Mouse (Mus musculus): ENCODE data around the gene Dennd1a.
"Not testable (repeated sequence)": the region's sequence is repeated elsewhere in the genome, so short reads cannot be mapped to it uniquely, and the experiment has no call there.

Gene Dennd1a

DNA sequence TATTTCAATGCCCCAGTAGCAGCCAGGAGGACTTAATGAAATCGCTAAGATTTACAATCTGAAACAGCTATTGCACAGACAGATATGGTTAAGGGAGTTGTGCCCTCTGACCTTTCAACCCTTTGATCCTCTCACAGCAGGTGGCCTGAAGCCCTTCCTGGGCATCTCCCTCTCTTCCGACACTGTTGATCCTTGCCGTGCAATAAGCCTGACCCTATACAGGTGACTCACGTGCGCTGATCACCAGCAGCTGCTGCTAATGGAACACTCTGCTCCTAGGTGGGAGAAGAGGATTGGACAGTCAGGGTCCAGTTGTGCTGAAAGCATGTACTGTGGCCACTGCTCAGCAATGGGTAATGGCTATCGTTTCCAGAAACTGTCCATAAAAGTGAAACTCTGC, 314.6 kb downstream of the Dennd1a start:
- no peak for DNase-seq (ENCODE audit: low read depth, low spot score)

DNA sequence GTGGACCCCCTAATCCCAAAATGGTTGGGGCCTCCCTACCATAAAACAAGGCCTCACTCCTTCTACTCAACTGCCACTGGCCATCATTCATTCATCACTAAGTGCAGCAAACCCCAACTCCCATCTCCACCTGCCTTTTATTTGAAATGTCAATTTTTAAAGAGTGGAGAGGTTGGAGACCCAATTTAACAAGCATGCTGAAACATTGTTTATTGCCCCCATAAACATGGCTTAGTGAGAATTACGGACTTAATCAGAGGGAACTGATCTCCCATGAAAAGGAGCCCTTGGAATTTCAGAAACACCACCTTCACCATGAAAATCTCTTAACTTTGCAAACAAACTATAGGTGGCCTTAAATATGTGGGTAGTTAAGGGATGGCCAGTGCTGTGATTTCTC, 315.5 kb downstream of the Dennd1a start:
- no peak for DNase-seq (ENCODE audit: low read depth, low spot score)

DNA sequence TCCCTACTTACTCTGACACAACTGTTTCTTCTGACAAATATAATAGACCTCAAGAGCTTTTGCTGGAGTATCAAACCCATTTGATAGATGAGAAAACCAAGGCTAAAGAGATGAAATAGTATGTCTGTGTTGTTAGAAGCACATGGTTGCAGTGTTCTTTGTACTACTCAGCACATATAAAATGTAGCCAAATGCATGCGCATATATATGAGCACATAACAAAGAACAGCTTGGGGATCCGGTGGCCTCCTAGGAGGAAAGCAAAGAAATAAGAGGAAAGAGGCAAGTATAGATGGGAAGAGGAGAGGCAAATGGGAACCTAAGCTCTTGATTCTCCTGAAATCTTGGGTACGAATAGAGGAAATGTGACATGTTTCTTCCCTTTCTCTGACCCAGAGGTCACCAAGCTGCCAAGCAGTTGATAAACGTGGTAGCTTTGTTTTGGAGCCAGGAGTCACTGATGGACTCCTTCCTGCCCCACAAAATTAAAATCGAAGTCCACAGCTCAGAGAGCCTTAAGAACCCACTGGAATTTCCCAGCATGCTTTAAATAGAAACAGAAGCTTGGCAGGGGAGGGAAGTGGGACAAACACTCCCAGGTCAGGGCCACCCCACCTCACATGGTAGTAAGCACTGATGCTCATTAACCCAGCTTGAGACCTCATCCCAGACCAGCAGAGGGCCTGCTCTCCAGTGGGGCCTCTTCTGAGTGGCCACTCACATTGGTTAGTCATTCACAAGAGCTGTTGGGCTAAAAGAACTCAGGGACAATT, 317.3 kb downstream of the Dennd1a start:
- no peak for DNase-seq (ENCODE audit: low read depth, low spot score)

DNA sequence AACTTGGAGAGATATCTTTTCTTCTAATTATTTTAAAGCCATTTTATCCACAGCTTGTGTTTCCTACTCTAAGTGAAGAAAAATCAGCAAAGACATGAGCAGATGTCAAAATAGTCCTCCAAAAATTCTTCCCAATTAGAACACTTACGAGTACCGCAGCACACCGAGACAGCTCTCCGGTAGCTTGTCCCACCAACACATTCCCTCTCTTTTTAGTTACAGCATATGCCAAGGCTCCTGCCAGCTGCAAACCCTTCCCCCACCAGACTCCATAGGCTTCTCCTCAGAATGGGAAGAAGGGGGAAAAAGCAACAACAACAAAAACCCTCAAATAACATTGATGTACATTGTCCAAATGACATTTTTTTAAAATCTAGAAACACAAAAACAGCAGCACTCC, 322.7 kb downstream of the Dennd1a start:
- no peak for DNase-seq (ENCODE audit: low read depth, low spot score)

DNA sequence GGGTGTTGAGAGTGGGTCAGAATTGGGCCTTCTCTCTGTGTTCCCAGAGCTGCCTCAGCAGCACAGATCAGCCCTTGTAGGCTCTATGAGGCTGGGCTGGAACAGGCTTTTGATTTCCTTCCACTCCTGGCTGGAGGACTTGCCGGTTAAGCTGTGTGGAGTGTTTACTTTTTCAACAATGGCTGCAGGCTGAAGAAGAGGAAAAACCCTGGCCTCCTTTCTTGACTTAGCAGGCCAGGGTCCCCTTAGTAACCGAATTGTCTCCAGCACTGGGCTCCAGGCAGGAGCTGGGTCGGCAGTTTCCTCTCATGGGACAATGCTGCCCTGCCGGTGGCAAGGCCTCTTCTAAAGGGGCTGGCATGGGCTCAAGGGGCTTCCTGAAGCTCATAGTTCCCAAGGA, 323.8 kb downstream of the Dennd1a start:
- DNase-seq (ENCODE audit: low read depth, low spot score): no peak

DNA sequence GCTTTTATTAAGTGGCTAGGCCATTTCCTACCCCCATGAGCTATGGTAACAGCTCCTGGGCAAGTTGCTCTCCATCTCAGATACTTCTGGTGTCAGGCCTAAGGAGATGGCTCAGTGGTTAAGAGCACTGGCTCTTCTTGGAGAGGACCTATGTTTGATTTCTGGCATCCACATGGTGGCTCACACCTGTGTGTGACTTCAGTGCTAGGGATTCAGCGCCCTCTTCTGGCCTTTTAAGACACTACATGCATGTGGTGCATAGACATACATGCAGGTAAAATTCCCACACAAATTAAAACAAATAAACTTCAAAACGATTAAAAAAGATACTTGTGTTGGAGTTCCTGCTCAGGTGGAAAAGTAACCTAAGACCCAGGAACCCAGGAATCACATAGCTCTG, 338.8 kb downstream of the Dennd1a start:
- DNase-seq (ENCODE audit: low read depth, low spot score): no peak

DNA sequence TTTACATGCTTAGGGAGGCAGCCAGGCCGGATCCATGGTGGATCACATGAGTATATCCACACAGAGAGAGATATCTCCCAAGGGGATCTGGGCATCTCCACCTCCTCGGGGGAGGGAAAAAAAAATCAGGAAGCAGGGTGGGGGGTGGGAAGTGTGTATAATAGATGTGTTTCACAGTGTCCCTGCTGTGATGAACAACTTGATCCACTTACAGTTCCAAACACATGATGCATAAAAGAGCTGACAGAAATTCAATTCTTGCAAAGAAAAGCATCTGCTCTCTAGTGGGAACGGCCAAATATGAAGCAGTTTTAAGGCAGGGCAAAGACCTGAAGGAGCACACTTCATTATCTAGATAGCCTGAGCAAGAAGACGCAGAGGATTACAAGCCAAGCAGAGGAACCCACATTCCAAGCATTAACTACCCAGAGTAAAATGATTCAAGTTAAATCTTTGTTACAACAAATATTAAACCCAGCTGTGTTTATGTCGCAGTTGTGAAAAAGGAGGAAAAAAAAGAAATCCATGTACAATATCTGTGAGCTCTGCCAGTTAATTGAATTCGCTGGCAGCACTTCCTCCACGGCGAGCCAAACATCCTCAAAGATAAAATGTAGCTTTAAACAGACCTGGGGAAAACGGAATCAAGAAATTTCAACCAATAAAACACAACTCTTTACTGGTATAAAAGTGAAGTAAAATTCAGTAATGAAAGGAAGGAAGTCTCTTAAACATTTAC, 341.4 kb downstream of the Dennd1a start:
- no peak for DNase-seq (ENCODE audit: low read depth, low spot score)

DNA sequence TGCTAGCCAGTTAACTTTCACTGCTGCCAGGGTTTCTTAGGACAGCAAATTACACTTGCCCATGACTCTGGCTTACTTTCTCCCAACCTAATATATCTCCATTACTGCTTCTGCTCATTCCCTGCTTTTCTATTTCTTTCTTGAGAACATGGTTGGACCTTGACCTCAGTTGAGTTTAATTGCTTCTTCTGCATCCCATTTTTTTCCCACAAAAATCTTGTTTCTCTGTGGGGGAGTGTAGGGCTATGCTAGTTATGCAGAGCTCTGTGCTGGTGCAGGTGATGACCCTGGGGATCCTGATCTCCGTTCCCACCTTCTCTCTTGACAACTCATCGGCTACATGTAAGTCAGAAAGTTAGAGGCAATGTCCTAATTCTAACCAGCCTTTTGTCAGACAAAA, 344.3 kb downstream of the Dennd1a start:
- no peak for DNase-seq (ENCODE audit: low read depth, low spot score)

DNA sequence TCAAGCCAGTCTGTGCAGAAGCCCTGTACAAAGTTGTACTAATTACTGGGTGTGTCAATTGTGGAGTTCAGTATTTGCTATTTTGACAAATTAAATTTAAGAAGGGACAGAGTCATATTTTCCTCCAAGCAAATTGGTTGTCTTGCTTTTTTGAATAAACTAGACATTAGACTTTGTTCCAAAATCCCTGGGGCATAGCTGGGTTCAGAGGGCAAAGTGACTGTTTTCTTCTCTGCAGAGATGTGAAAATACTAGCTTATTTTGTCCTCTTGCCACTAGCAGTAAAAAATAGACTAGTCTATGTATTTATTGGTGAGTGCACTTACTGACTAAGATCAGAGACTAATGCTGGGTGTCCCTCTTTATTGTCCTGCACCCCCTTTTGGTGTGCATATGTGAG, 345.4 kb downstream of the Dennd1a start:
- no peak for DNase-seq (ENCODE audit: low read depth, low spot score)

DNA sequence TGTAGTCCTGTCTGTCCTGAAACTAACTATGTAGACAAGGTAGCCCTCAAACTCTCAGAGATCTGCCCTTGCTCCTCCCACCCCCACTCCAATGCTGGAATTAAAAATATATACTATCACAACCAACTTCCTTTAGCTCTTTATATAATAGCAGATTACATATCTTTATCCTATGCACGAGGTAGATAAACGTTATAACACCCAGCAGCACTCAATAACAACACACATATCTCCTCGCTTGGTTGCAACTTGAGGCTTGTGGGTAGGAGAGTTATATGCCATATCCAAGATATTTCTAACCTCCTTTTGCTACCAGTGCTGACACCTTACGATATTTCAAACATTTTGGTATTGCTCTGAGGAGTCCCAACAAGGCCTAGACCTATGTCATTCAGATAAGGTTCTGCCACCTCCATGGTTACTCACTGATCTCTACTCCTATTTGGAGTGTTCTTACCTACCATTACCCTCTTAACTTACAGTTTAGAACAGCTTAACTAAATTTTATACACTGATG, 346.3 kb downstream of the Dennd1a start:
- no peak for DNase-seq (ENCODE audit: low read depth, low spot score)

DNA sequence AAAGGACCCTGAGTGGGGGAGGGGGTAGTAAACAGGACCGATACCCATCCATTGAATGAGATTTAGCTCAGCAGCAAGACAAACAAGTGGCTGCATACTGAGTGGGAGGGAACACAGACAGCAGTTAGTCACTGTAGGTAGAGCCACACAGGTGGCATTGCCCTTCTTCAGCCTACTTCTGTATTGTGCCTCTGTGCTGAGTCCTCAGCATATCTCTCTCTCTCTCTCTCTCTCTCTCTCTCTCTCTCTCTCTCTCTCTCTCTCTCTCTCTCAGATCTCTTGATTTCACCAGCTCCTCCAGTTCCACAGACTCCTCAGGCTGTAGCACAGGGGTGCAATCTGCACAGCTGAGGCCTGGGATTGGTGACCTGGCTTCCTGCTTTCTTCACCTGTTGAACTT, 347.2 kb downstream of the Dennd1a start:
- no peak for DNase-seq (ENCODE audit: low read depth, low spot score)

DNA sequence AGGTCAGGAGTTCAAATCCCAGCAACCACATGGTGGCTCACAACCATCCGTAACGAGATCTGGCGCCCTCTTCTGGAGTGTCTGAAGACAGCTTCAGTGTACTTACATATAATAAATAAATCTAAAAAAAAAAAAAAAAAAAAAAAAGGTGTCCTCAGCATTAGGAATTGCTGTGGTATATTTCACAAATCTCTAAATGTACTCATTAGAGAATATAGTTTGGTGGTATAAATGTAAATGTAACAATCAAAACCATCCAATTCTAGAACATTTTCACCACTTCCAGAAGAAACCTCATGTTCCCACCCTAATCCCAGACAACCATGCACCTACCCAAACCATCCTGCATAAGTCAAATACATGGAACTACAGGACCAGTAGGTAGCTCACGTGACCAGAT, 350.3 kb downstream of the Dennd1a start:
- DNase-seq (ENCODE audit: low read depth, low spot score): not testable (repeated sequence)

DNA sequence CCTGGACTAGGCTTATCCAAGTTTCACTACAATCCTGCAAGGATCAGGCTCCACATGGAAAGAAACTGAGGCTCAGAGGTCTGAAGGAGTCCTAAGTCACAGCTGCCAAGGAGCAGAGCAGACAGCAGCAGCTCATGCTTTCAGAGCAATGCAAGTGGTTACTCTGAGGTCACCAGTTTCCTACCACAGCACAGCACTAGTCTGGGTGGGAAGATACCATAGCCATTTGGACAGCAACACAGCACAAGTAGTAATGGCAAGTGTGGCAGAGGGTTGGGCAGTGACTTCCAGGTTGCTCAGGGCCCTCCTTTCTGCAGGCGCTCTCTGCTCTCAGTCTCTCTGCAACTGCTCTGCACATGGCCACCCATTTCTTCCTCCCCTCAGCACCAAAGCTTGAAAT, 354.9 kb downstream of the Dennd1a start:
- DNase-seq (ENCODE audit: low read depth, low spot score): no peak

DNA sequence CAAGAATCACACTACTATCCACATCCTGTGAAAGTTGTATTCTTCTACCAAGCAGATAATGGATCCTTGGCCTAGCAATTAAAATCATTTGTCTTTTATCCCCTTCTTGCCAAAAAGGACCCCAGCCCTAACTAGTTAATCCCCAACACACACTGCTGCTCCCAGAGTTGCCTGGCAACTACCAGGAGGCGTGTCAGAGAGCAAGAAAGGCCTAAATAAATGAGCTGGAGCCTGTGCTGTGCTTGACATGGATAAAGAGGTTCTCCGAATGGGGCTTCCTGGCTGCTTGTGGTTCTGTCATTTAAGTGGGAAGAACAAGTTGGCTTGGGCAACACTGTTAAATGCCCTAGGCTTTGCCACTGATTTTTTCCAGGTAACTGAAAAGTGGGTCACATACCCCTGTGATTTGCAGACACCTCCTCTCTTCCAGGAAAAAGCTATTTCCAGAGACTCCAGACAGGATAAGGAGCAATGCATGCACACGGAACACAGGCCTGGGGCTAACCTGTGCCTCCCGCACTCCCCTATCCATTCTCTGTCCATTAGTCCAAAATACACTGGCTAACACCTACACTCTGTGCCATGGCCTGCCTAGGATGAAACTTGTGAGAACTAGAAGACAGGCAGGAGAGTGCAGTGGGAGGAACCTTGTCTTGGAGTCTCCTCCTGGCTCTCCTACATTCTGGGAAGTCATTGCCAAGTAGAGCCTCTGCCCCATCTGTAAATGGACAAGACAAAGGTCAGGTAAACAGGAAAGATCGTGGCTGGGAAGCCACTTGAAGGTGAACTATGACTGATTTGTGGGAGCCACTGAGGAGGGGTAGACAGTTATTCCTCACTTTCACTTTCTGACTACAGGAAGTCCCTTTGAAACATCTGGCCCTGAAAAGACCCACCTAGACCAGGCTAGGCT, 355.9 kb downstream of the Dennd1a start:
- DNase-seq (ENCODE audit: low read depth, low spot score): peak; percentile 50

DNA sequence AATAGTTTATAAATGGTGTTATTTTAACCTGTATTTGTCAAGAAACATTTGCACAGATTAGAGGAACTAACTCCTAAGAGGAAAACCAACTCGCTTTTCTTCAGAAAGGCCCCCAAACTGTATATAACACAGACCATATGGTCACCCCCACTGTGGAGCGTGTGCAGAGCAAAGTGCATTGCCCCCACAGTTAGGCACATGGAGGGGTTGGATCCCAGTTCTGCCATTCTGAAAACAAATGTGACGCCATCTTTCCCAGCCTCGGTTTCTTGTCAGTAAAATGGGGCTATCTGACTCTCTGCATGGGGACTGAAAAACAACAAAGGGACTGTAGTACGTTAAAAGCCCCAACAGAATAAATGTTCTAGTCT, 361.1 kb downstream of the Dennd1a start:
- DNase-seq (ENCODE audit: low read depth, low spot score): no peak

DNA sequence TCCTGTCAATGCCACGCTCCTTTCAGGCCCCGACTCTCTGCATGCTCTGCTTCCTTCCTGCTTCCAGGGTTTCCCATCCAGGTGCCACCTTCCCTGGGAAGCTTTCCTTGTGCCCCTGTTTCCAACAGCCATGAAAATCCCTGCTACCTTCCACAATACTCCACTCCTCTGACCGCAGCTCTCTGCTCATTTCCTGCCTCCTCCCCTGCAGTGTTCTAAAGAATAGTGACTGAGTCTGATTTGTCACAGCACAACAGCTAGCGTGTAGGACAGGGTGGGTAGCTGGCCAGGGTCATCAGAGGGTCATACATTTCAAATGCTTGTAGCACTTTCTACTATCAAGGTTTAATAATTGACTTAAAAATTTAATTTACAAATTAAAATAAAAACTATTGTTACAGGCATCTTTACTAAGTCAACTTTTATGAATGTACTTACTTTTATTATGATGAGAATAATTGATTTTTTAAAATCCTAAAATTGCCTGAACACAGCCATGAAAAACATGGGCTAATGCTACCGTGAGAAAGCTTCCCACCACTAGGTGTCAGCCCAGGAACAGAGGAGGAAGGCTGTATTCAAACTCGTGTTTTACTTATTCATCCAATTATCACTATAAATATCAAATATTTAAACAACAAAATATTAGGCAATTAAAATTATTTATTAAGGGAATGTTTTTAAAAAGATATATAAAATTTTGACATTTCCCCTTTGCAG, 361.6 kb downstream of the Dennd1a start:
- DNase-seq (ENCODE audit: low read depth, low spot score): no peak

DNA sequence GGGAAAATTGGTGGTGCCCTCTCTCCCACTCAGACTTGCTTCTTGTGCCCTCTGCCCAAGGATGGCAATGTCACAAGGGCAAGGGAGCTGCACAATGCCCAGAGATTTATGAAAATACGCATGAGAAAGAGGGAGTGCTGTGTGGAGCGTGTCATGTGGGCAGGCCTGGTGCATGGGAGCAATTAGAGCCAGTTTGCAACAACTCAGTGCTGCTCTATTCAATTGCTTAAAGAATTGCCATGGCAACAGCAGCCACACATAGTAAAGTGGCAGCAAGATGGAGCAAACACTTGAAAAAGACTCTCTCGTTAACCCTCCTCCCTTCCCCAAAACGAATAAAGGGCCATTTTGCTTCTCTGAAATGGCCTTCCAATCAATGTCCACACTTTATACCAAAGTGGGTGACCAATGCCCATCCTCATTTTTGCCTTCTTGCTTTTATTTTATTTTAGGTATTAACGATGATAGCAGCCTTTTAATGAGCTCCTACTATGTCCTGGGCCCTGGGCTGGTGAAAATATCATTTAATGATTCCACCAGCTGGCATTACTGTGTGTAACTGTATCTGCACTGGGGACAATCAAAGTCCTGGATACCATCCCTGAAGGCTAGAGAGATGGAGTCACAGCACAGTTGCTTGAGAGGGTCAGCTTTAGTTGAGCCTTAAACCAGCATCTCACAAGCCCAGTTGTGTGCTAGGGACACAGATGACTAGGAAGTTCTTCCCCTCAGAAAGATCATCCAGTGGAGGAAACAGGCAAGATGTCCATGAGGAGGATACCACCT, 378.3 kb downstream of the Dennd1a start:
- DNase-seq (ENCODE audit: low read depth, low spot score): peak; percentile 62

DNA sequence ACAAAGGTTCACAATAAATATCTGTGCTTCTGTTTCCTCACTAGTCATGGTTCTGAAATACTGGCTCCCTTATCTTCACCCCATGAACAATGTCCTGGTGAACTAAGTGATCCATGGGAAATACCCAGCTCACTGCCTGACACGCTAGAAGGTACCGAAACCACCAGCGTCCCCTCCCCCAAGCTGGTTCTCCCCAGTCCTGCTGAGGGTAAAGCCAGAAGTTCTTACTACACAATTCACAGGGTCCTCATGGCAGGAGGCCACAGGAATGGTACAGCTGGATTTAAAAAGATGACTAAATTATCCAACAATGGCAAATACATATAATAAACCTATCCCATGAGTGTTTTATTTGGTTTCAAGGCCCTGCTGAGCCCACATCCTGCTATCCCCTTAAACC, 378.9 kb downstream of the Dennd1a start:
- no peak for DNase-seq (ENCODE audit: low read depth, low spot score)

DNA sequence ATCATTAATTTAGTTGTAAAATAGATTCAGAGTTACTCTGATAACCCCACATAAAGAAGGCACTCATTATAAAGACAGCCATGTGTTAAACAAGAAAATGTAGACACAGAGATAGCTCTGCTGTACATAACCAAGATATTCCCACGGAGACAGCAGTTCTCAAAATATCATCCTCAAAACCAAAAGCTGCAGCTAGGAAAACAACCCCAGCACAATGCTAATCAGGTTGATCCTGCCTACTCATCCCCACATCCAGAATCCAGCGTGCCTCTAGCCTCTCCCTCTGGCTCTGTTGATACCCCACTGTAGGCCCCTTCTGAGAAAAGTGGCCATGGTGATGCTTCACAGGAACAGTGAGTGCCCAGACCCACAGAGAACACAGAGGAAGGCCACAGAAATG, 380.9 kb downstream of the Dennd1a start:
- no peak for DNase-seq (ENCODE audit: low read depth, low spot score)

DNA sequence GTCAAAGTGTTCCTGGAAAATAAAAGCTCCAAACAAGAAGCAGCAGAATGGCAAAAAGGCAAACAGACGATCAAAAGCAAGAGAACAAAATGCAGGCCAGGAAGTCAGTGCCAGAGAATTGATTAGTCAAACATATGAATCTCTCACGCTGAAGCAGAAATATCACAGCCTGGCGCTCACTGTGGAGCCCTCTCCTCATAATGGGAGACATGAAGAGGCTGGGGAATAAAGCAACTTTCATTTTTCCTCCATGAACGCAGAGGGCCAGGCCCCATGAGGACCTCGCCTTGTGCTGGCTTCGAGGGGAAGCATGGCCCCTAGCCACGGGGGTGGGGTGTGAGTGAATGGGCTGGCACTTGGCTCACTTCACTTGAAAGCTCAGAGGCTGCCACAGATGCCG, 383.9 kb downstream of the Dennd1a start:
- no peak for DNase-seq (ENCODE audit: low read depth, low spot score)

DNA sequence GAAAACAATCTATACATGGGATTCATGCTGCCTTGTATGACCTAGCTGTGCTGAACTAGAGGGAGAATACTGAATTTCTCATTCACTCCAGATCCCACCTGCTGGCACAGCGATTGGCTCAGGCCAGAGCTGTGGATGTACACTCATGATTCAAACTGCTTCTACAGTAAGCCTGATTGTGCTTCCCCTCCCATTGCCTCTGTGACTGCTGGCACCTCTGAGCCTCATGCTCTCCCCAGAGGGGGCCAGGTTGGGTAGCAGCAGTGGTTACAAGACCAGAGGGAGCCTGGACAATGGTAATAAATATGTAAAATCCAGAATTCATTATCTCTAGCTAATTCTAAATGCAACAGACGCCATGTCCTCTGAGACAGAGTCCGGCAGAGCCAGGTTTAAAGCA, 404.0 kb downstream of the Dennd1a start:
- no peak for DNase-seq (ENCODE audit: low read depth, low spot score)

Measured in brain, embryonic 18.5 days (tissue).